Mouse (Mus musculus) olfactory bulb, adult 2 months (tissue): ENCODE results near the gene Med9. TPM values are rescaled to one million over a fixed set of nuclear protein-coding genes. Genes with fewer than 3 reads are reported as not detected.

Experiments
- H3K27ac ChIP-seq: fragments of 200-500 bp; 2 replicates; pipeline ENCODE4 v1.5.1; 2012; ENCODE audit warnings: low read depth, low read length; ENCODE audit not compliant: insufficient read depth
- H3K4me1 ChIP-seq: fragments of 200-500 bp; 2 replicates; pipeline ENCODE4 v1.6.1; 2012; ENCODE audit warnings: low read length; ENCODE audit not compliant: control insufficient read depth, insufficient read depth
- H3K4me3 ChIP-seq: fragments of 200-500 bp; 2 replicates; pipeline ENCODE4 v1.5.1; 2012; ENCODE audit warnings: mild to moderate bottlenecking, low read depth, low read length, moderate library complexity; ENCODE audit not compliant: insufficient read depth
- CTCF ChIP-seq: fragments of 200-500 bp; IDR thresholded peaks from 2 replicates; pipeline ENCODE4 v1.5.1; 2012; ENCODE audit warnings: low read depth, mild to moderate bottlenecking, low read length, moderate library complexity; ENCODE audit not compliant: insufficient read depth
- POLR2A ChIP-seq: fragments of 200-500 bp; IDR thresholded peaks from 2 replicates; pipeline ENCODE4 v1.6.1; 2012; ENCODE audit warnings: mild to moderate bottlenecking, low read depth, low read length, moderate library complexity; ENCODE audit not compliant: insufficient read depth
- WGBS: fragments of 180-500 bp; shearing (Covaris S2); methylation state at CpG from one replicate; pipeline ENCODE4 v1.1.7; 2018; 5-methylcytosine and 5-hydroxymethylcytosine counted together
- polyA plus RNA-seq: library from polyadenylated mRNA; stranded (reverse); fragments of >200 nt; gene quantifications from 2 replicates; pipeline ENCODE4 v1.2.4, GENCODE M21; 2012; ENCODE audit warnings: low replicate concordance; ENCODE audit not compliant: missing spikeins, insufficient read depth, insufficient read length

Gene Med9
- polyA plus RNA-seq, 1 experiment: not detected

DNA sequence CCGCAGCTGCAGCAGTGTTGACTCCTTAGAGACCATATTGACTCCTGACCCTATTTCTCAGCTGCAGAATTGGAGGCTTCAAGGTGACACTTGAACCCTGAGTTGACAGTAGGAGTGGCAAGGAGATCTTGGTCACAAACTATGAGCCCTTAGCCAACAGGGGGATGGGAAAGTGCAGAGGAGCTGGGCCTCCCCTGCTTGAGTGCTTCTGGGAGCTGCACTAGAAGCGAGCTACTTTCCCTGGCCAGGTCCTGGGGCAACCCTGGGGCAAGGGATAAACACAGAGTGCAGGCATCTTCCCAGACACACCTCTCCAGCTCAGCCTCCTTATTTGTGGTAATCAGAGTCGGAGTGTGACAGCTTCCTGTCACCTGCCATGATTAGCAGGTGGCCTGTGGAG, 14.6 kb downstream of the Med9 start:
- 91% methylated on average over 3 of the region's 3 CpGs for WGBS
- H3K4me3 ChIP-seq: no peak overlapping the region
- no peak overlapping the region for H3K27ac ChIP-seq
- H3K4me1 ChIP-seq: peaks cover 52% of the 10 kb centered on the region
- TF ChIP-seq CTCF (no peak), POLR2A (no peak)

DNA sequence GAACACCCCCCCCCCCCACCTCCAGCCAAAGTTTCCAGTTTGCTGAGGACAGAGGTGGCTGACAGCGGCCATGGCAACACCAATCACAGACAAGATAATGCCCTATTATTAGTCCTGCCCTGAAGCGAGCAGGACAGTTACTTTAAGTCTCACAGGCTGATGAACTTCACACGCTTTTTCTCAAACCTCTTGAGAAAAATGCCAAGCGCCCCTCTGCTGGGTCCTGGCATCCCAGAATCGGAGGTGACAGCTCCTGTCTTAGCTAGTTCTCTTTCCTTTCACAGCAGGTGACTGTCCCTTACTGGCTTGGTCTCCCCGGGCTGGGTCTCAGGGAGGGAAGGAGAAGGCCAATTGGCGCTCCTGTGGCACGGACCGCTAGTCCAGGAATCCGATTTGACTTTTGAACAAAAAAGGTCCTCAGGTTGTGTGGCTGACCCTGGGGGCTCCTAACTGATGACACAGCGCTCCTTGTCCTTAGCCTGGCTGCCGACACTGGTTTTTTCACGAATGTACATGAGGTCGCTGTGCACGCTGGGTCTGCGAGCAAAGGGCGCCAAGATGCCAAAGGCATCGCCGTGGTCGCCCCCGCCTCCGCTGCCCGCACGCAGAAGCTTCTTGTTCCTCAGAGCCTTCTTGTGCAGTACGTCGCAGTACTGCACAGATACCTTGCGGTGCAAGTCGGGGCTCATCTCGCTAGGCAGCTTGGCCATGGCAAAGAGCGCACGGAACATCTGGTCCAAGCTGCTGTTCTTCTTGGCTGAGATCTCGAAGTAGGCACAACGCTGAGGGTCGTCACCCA, 15.6 kb downstream of the Med9 start:
- TF ChIP-seq CTCF (no peak), POLR2A (no peak)
- Histone ChIP-seq H3K4me3 (peak overlapping the region; percentile 50), H3K27ac (no peak overlapping the region), H3K4me1 (peaks cover 50% of the 10 kb centered on the region)
- 16% methylated on average over 34 of the region's 34 CpGs for WGBS

DNA sequence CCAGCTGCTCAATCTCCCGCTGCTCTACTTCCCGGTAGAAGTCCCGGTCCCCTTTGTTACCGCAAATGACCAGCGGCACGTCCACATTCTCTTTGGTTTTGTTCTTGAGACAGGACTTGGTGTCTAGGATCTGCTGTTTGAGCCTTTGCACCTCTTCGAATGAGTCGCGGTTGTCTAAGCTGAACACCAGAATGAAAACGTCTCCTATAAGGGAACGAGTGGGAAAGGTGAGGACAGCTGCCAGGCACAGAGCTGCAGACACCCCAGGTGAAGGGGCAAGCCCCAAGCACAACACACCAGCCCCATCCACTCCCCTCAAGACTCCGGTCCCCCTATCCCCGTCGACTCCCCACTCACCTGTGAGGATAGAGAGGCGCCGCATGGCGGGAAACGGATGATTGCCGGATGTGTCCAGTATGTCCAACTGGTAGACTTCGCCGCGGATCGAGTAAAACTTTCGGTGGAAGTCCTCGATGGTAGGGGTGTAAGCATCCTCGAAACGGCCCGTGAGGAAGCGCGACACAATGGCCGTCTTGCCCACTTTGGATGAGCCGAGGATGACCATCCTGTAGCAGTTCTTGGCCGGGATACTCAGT, 16.3 kb downstream of the Med9 start:
- 4% methylated on average over 33 of the region's 33 CpGs for WGBS
- H3K27ac ChIP-seq: no peak overlapping the region
- H3K4me3 ChIP-seq: peak overlapping the region; percentile 50
- no peak for TF ChIP-seq CTCF
- no peak for TF ChIP-seq POLR2A
- H3K4me1 ChIP-seq: peaks cover 47% of the 10 kb centered on the region

DNA sequence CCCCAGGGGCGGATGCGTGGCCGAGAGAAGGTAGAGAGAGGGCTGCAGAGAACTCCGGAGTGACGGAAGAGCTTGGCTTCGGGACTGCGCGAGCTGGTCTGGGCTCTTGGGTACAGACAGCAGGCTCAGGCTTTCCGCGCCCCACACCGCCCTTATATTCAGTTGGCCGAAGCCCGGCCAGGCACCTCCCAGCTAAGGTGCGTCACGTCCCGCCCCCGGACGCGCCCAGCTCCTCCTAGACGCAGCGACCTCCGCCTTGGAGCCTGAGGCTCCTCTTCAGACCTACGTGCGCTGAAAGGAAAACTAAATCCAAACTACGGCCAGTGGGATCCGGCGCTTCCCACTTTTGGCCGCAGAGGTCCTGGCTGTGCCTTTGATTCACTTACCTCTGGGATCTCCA, 16.8 kb downstream of the Med9 start, which contains the start of gene Rasd1:
TSS of gene Rasd1 (minus strand) at position 127 of the 400 bp plus-strand sequence.
- H3K27ac ChIP-seq: no peak within 1 kb of the TSS
- peaks cover 42% of the 10 kb centered on the region for H3K4me1 ChIP-seq
- 2% methylated on average over 28 of the region's 28 CpGs for WGBS
- H3K4me3 ChIP-seq: peak within 1 kb of the TSS; percentile 50
- no peak for TF ChIP-seq POLR2A
- no peak for TF ChIP-seq CTCF

DNA sequence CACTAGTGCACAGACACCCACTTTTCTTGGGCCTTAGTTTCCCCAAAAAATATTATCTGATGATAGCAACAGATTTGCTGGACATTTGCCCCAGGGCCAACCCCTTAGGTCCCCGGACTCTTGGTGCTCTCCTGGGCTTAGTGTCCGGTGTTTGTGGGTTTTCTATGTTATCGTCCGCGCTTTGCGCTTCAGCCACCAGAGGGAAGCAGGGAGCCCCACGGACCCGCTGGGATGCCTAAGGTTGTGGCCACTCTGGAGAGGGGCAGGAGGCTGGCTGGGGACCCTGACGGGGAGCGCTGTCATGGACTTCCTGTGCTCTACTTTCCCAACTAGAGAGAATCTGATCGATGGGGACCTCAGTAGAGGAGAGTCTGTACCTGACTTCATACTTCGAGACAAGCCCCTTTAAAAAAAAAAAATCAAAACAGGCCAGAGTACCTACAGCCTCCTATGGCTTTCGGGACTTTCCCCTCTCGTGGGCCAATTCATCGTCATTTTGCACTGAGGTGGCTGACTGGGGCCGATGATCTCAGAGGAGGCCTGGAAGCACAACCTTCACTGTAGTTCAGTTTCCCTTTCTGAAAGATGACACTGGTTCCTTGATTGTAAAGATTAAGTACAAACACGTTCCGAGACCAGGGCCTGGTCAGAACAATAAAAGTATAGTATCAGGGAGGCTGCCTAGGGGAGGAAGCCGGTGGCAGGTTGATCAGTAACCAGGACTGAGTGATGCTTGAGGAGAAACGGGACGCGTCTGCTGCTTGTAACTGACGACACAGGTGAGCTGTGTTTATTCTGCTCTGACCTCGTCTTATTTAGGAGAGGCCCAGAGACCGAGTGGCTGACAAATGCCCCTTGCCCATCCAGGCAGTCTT, 17.5 kb downstream of the Med9 start:
- TF ChIP-seq POLR2A: no peak
- TF ChIP-seq CTCF: peak; percentile 90
- no peak overlapping the region for H3K27ac ChIP-seq
- H3K4me3 ChIP-seq: peak overlapping the region; percentile 50
- H3K4me1 ChIP-seq: peaks cover 37% of the 10 kb centered on the region
- WGBS: 39% methylated on average over 25 of the region's 25 CpGs

DNA sequence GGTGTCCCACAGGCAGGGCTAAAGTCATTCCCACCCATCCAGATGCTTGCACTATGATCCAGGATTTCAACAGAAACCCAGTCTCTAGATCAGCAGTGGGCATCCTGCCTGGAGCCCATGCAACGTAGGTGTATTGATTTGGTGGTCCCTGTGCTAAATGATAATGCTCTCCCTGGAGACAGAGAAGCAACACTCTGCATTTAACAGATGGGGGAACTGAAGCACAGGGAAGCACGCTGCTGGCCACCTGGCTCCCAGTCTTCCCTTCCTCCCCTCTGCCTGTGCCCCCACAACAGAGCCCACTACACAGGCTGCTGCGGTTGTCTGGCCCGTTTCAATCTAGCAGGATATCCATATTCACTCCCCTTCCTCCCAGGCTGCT, 18.1 kb downstream of the Med9 start:
- Histone ChIP-seq H3K4me1 (peaks cover 34% of the 10 kb centered on the region), H3K4me3 (no peak overlapping the region), H3K27ac (no peak overlapping the region)
- 82% methylated on average over 4 of the region's 4 CpGs for WGBS
- TF ChIP-seq CTCF (no peak), POLR2A (no peak)

DNA sequence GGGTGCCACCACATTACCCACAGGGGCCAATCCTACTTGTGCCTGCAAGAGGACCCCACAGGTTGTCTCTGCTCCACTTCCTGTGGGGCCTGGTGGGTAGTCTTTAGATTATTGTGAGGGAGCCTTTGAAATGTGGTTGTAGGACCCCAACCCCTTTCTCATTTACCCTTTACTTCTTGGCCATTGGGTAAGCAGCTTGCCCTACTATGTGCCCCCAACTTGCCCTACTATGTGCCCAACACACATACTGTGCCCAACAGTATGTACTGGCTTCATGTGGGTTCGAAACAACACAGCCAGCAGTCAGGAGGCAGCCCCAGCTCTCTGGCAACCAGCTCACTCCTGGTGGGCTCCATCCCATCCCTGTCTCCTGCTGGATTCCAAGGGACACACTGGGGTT, 19.8 kb downstream of the Med9 start:
- H3K4me1 ChIP-seq: peaks cover 26% of the 10 kb centered on the region
- WGBS: 91% methylated on average over 1 of the region's 1 CpGs
- TF ChIP-seq POLR2A (no peak), CTCF (no peak)
- no peak overlapping the region for H3K4me3 ChIP-seq
- no peak overlapping the region for H3K27ac ChIP-seq

DNA sequence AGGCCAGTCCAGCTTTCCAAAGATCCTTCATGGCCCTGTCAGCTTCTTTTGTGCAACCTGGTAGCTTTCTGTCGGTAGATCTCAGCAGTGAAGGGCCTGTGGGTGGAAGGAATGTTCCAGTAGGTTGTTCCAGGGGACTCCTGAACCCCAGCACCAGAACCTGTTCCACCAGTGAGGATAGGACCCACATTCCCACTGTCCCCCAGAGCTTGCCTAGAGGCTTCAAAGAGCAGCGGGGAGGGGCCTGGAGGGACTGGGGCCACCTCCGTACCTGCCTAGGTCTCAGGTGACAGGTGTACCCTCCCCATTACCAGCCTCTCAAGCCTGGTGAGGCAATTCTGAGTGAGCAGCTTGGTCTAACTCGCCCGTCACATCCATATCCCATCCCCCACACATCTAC, 22.8 kb downstream of the Med9 start:
- 81% methylated on average over 5 of the region's 5 CpGs for WGBS
- H3K27ac ChIP-seq: no peak overlapping the region
- TF ChIP-seq CTCF: no peak
- TF ChIP-seq POLR2A: no peak
- H3K4me3 ChIP-seq: no peak overlapping the region
- peaks cover 3% of the 10 kb centered on the region; the same call in 1 of the 2 replicates for H3K4me1 ChIP-seq

DNA sequence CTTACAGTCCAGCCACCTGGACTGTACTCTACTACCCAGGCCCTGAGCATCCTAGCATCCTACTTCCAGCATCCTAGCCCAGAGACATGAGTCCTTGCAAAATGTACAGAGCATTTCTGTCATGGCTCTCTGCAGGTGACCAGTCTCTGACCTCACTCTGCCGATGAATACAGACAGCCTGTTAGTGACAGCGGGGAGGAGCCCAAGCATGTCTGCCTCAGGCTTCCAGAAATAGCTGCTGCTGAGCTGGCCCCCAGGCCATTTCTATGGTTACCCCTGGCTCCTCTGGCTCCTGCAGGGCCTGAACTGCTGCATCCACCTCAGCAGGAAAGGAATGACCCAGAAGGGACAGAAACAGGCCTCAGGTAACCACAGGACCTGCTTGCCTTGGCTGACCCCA, 23.7 kb downstream of the Med9 start:
- no peak overlapping the region for H3K27ac ChIP-seq
- H3K4me3 ChIP-seq: no peak overlapping the region
- TF ChIP-seq POLR2A: no peak
- no peak for TF ChIP-seq CTCF
- H3K4me1 ChIP-seq: no peaks in the 10 kb centered on the region
- 57% methylated on average over 2 of the region's 2 CpGs for WGBS
